Mouse (Mus musculus) liver, postnatal 0 days (tissue): ENCODE results near the gene Ttc13. TPM values are rescaled to one million over a fixed set of nuclear protein-coding genes. Genes with fewer than 3 reads are reported as not detected.
A peak's percentile ranks its signal among the peaks of the same experiment; 100 is the strongest.

Source experiments
- ATAC-seq: fragments of 200-750 bp; cut with Nextera tagmentation; 2 replicates; pipeline ENCODE4 v1.8.0; 2017; ENCODE audit warnings: mild to moderate bottlenecking, moderate library complexity
- DNase-seq: peaks from one replicate; pipeline ENCODE4 v3.0.0-alpha.2; 2016
- H3K27ac ChIP-seq: fragments of 300-500 bp; sonication (generic); 2 replicates; pipeline ENCODE4 v1.5.1; 2014; ENCODE audit warnings: antibody characterized with exemption, moderate library complexity, mild to moderate bottlenecking, low read depth
- H3K27me3 ChIP-seq: fragments of 300-500 bp; sonication (generic); 2 replicates; pipeline ENCODE4 v1.6.1; 2014; ENCODE audit warnings: low read length, control low read depth, mixed read lengths; ENCODE audit not compliant: insufficient read depth
- H3K36me3 ChIP-seq: fragments of 300-500 bp; sonication (generic); replicated peaks from 2 replicates; pipeline ENCODE4 v1.6.1; 2014; ENCODE audit warnings: mild to moderate bottlenecking, control low read depth, low read length, moderate library complexity, mixed read lengths; ENCODE audit not compliant: insufficient read depth
- H3K4me1 ChIP-seq: fragments of 300-500 bp; sonication (generic); 2 replicates; pipeline ENCODE4 v1.6.1; 2014; ENCODE audit warnings: antibody characterized with exemption, mild to moderate bottlenecking, control low read depth; ENCODE audit not compliant: insufficient read depth
- H3K4me2 ChIP-seq: fragments of 300-500 bp; sonication (generic); 2 replicates; pipeline ENCODE4 v1.6.1; 2014; ENCODE audit warnings: low read depth, mild to moderate bottlenecking, low read length, moderate library complexity, mixed read lengths
- H3K4me3 ChIP-seq: fragments of 300-500 bp; sonication (generic); 2 replicates; pipeline ENCODE4 v1.5.1; 2014; ENCODE audit warnings: low read depth, low read length
- H3K9ac ChIP-seq: fragments of 300-500 bp; sonication (generic); replicated peaks from 2 replicates; pipeline ENCODE4 v1.6.1; 2014; ENCODE audit warnings: mild to moderate bottlenecking, moderate library complexity
- H3K9me3 ChIP-seq: fragments of 300-500 bp; sonication (generic); 2 replicates; pipeline ENCODE4 v1.6.1; 2016; ENCODE audit warnings: mild to moderate bottlenecking, control low read depth, low read length, mixed read lengths
- CTCF ChIP-seq: sonication (generic); IDR thresholded peaks from 2 replicates; pipeline ENCODE4 v1.5.1; 2016; ENCODE audit warnings: antibody characterized with exemption, low read depth
- EP300 ChIP-seq: IDR thresholded peaks from 2 replicates; pipeline ENCODE4 v1.6.1; 2016; ENCODE audit warnings: antibody characterized with exemption, low read depth, mild to moderate bottlenecking
- WGBS: fragments of 180-500 bp; shearing (Covaris S2); extraction: QIAGEN DNeasy Blood & Tissue Kit; methylation state at CpG from one replicate; pipeline ENCODE4 v1.1.7; 2014; ENCODE audit not compliant: insufficient replicate concordance; 5-methylcytosine and 5-hydroxymethylcytosine counted together
- polyA plus RNA-seq: library from polyadenylated mRNA; unstranded; fragments of >200 nt; fragmentation: Nextera tagmentation; extraction: Ambion mirVana; gene quantifications from 2 replicates; pipeline ENCODE4 v1.2.1, GENCODE M21; 2015

Gene Ttc13
- polyA plus RNA-seq, 1 experiment from 2014 or later, result 14.0 TPM

GRCm38 (mm10) chr8:124715736-124716135 is 6.0 kb downstream of the Ttc13 start:
- no peak; the same call in 1 of the 2 replicates for ATAC-seq
- H3K9me3 ChIP-seq, result no peaks in the 10 kb centered on the region

GRCm38 (mm10) chr8:124713207-124713606 is 8.6 kb downstream of the Ttc13 start:
- Histone ChIP-seq H3K4me3 (no peak overlapping the region), H3K27me3 (no peaks in the 10 kb centered on the region), H3K9ac (no peak overlapping the region), H3K4me2 (no peak overlapping the region), H3K27ac (no peak overlapping the region), H3K9me3 (no peaks in the 10 kb centered on the region), H3K4me1 (peaks cover 3% of the 10 kb centered on the region; the same call in 1 of the 2 replicates), H3K36me3 (peaks cover 25% of the 10 kb centered on the region)
- 68% methylated on average over 6 of the region's 6 CpGs for WGBS
- TF ChIP-seq CTCF (no peak), EP300 (no peak)
- DNase-seq (no peak), ATAC-seq (peak; percentile 53; the same call in 1 of the 2 replicates)

More at GRCm38 (mm10) chr8:124715736-124716135, 6.0 kb downstream of the Ttc13 start:
- Histone ChIP-seq H3K4me3 (no peak overlapping the region), H3K36me3 (peaks cover 20% of the 10 kb centered on the region), H3K27me3 (no peaks in the 10 kb centered on the region), H3K4me2 (no peak overlapping the region), H3K9ac (no peak overlapping the region), H3K27ac (no peak overlapping the region), H3K4me1 (peaks cover 13% of the 10 kb centered on the region)
- no peak for DNase-seq
- 76% methylated on average over 8 of the region's 8 CpGs for WGBS
- TF ChIP-seq CTCF (no peak), EP300 (no peak)

GRCm38 (mm10) chr8:124705823-124706222 is 16.0 kb downstream of the Ttc13 start:
- H3K4me3 ChIP-seq, result no peak overlapping the region
- WGBS, result 93% methylated on average over 8 of the region's 8 CpGs

GRCm38 (mm10) chr8:124704376-124704775 is 17.4 kb downstream of the Ttc13 start:
- no peaks in the 10 kb centered on the region; the same call in 1 of the 2 replicates for H3K4me1 ChIP-seq
- DNase-seq (no peak), ATAC-seq (no peak)
- no peak for TF ChIP-seq CTCF
- no peak for TF ChIP-seq EP300
- no peaks in the 10 kb centered on the region for H3K27me3 ChIP-seq
- no peak overlapping the region for H3K9ac ChIP-seq
- H3K9me3 ChIP-seq, result no peaks in the 10 kb centered on the region
- no peak overlapping the region for H3K4me3 ChIP-seq
- WGBS, result 70% methylated on average over 4 of the region's 4 CpGs
- H3K4me2 ChIP-seq, result no peak overlapping the region
- H3K27ac ChIP-seq, result peak overlapping the region; percentile 16; the same call in 1 of the 2 replicates
- peaks cover 22% of the 10 kb centered on the region for H3K36me3 ChIP-seq

More at GRCm38 (mm10) chr8:124705823-124706222, 16.0 kb downstream of the Ttc13 start:
- no peaks in the 10 kb centered on the region for H3K9me3 ChIP-seq
- H3K36me3 ChIP-seq, result peaks cover 19% of the 10 kb centered on the region
- no peak overlapping the region for H3K9ac ChIP-seq
- no peak for TF ChIP-seq EP300
- TF ChIP-seq CTCF, result no peak
- no peak for DNase-seq
- H3K4me2 ChIP-seq, result no peak overlapping the region
- ATAC-seq, result no peak
- no peaks in the 10 kb centered on the region for H3K27me3 ChIP-seq
- H3K4me1 ChIP-seq, result no peaks in the 10 kb centered on the region
- H3K27ac ChIP-seq, result no peak overlapping the region

- 56% methylated on average over 4 of the region's 4 CpGs for WGBS
Measured at GRCm38 (mm10) chr8:124703526-124703925, 18.3 kb downstream of the Ttc13 start.

GRCm38 (mm10) chr8:124702183-124702582 is 19.6 kb downstream of the Ttc13 start:
- ATAC-seq (no peak), DNase-seq (no peak)
- H3K36me3 ChIP-seq, result peaks cover 26% of the 10 kb centered on the region
- no peaks in the 10 kb centered on the region; the same call in 1 of the 2 replicates for H3K4me1 ChIP-seq
- no peak overlapping the region for H3K27ac ChIP-seq
- TF ChIP-seq EP300 (no peak), CTCF (no peak)
- 79% methylated on average over 3 of the region's 3 CpGs for WGBS
- H3K9ac ChIP-seq, result no peak overlapping the region
- H3K4me3 ChIP-seq, result no peak overlapping the region
- H3K4me2 ChIP-seq, result no peak overlapping the region
- H3K27me3 ChIP-seq, result no peaks in the 10 kb centered on the region
- H3K9me3 ChIP-seq, result no peaks in the 10 kb centered on the region

More at GRCm38 (mm10) chr8:124703526-124703925, 18.3 kb downstream of the Ttc13 start:
- no peak for DNase-seq
- no peak overlapping the region for H3K4me3 ChIP-seq
- TF ChIP-seq CTCF (no peak), EP300 (no peak)
- H3K9me3 ChIP-seq, result no peaks in the 10 kb centered on the region
- no peaks in the 10 kb centered on the region for H3K27me3 ChIP-seq
- peak overlapping the region; percentile 22; the same call in 1 of the 2 replicates for H3K27ac ChIP-seq
- no peak overlapping the region for H3K9ac ChIP-seq
- H3K4me2 ChIP-seq, result no peak overlapping the region
- H3K4me1 ChIP-seq, result no peaks in the 10 kb centered on the region; the same call in 1 of the 2 replicates
- no peak for ATAC-seq
- peaks cover 21% of the 10 kb centered on the region for H3K36me3 ChIP-seq
